Mouse (Mus musculus) T-helper 2 cell (primary cell): ENCODE data around the gene C8g.

Source experiments
- in situ Hi-C: fragments of 300-600 bp; cut with MboI, MseI; formaldehyde crosslinking; loops from one replicate; pipeline ENCODE4 v1.15.1; 2025; ENCODE audit warnings: high pct_unique_total_duplicates

Gene C8g

GRCm38 (mm10) chr2:25468962-25469915, 32.3 kb downstream of the C8g start:
- in situ Hi-C loops = no loop called here

- in situ Hi-C loops = no loop called here
Observed at GRCm38 (mm10) chr2:25467606-25468303, 33.8 kb downstream of the C8g start.

GRCm38 (mm10) chr2:25465816-25466635, 35.5 kb downstream of the C8g start:
- in situ Hi-C loops = no loop called here

GRCm38 (mm10) chr2:25465256-25465655, 36.3 kb downstream of the C8g start:
- in situ Hi-C loops = no loop called here

GRCm38 (mm10) chr2:25463630-25464029, 37.9 kb downstream of the C8g start:
- in situ Hi-C loops = no loop called here

GRCm38 (mm10) chr2:25461407-25461806, 40.1 kb downstream of the C8g start:
- in situ Hi-C loops = no loop called here

- in situ Hi-C loops = no loop called here
Observed at GRCm38 (mm10) chr2:25460551-25461309, 40.8 kb downstream of the C8g start, which contains the start of gene Paxx. TSS of gene Paxx (minus strand) at chr2:25461094.

- in situ Hi-C loops = no loop called here
Observed at GRCm38 (mm10) chr2:25460135-25460534, 41.4 kb downstream of the C8g start.

- in situ Hi-C loops = no loop called here
Observed at GRCm38 (mm10) chr2:25458911-25459310, 42.6 kb downstream of the C8g start.

GRCm38 (mm10) chr2:25457022-25457896, 44.3 kb downstream of the C8g start:
- in situ Hi-C loops = no loop called here

- in situ Hi-C loops = no loop called here
Observed at GRCm38 (mm10) chr2:25456205-25456953, 45.1 kb downstream of the C8g start, which contains the start of gene Clic3. TSS of gene Clic3 (plus strand) at chr2:25456838.

GRCm38 (mm10) chr2:25452951-25453350, 48.6 kb downstream of the C8g start:
- in situ Hi-C loops = no loop called here

GRCm38 (mm10) chr2:25450853-25451647, 50.5 kb downstream of the C8g start:
- in situ Hi-C loops = no loop called here
